Mouse (Mus musculus) myocyte (in vitro differentiated cells): ENCODE data around the gene Xpo6.

Experiments
- MAX ChIP-seq: IDR thresholded peaks from one replicate; pipeline ENCODE4 v1.6.1; 2011; ENCODE audit warnings: low read depth, mild to moderate bottlenecking, control low read depth
- MYOD1 ChIP-seq, 3 experiments: IDR thresholded peaks; one replicate each; pipeline ENCODE4 v1.6.1; 2011; ENCODE audit warnings: control low read depth in 2 of 3, low read depth in 2 of 3, mild to moderate bottlenecking in 2 of 3, moderate library complexity in 1 of 3; ENCODE audit not compliant: insufficient read length in 2 of 3, control insufficient read depth in 1 of 3
- MYOG ChIP-seq, 3 experiments: IDR thresholded peaks; one replicate each; pipeline ENCODE4 v1.6.1; 2011; ENCODE audit warnings: control low read depth in 2 of 3, low read depth in 2 of 3, mild to moderate bottlenecking in 2 of 3; ENCODE audit not compliant: insufficient read length in 2 of 3, control insufficient read depth in 1 of 3, insufficient read depth in 1 of 3
- POLR2A ChIP-seq: IDR thresholded peaks from one replicate; pipeline ENCODE4 v1.6.1; 2011; ENCODE audit warnings: low read depth, mild to moderate bottlenecking, control low read depth, moderate library complexity; ENCODE audit not compliant: insufficient read length
- POLR2AphosphoS2 ChIP-seq: IDR thresholded peaks from one replicate; pipeline ENCODE4 v1.6.1; 2011; ENCODE audit warnings: low read depth, control low read depth; ENCODE audit not compliant: insufficient read length
- REST ChIP-seq: IDR thresholded peaks from one replicate; pipeline ENCODE4 v1.6.1; 2011; ENCODE audit warnings: mild to moderate bottlenecking, control low read depth, moderate library complexity; ENCODE audit not compliant: insufficient read depth, insufficient read length
- TCF12 ChIP-seq: IDR thresholded peaks from one replicate; pipeline ENCODE4 v1.6.1; 2011; ENCODE audit warnings: mild to moderate bottlenecking, control low read depth; ENCODE audit not compliant: poor library complexity, insufficient read depth, severe bottlenecking
- TCF3 ChIP-seq: IDR thresholded peaks from one replicate; pipeline ENCODE4 v1.6.1; 2011; ENCODE audit warnings: low read depth, control low read depth; ENCODE audit not compliant: insufficient read length
- USF1 ChIP-seq: IDR thresholded peaks from one replicate; pipeline ENCODE4 v1.6.1; 2011; ENCODE audit warnings: low read depth, mild to moderate bottlenecking, control low read depth, moderate library complexity

- TF ChIP-seq POLR2A (peak; percentile 97), MYOG (IDR thresholded peaks at IDR 0.05; ENCODE audit: control insufficient read depth in 1 of 3, insufficient read depth in 1 of 3, insufficient read length in 2 of 3, low read depth in 2 of 3) (peak in 1 of 3 experiments; percentile 37), TCF3 (no peak), MYOD1 (IDR thresholded peaks at IDR 0.05; ENCODE audit: control insufficient read depth in 1 of 3, insufficient read length in 2 of 3, low read depth in 2 of 3) (peak in 1 of 3 experiments; percentile 51), TCF12 (no peak), USF1 (no peak), MAX (no peak), REST (no peak), POLR2AphosphoS2 (peak; percentile 92)
Observed at GRCm38 (mm10) chr7:126200178-126200996, at the start of gene Xpo6.
